Mouse (Mus musculus) megakaryocyte, embryonic 14.5 days (primary cell): ENCODE measurements at regions not wholly inside any gene's neighbourhood (a gene's known extent, or its start where the extent isn't known, plus 50 kb on each side); places are given as distances from the start of the nearest gene placed in this dataset.

Experiments
- H3K27me3 ChIP-seq: replicated peaks from 2 replicates; pipeline ENCODE3; 2012; ENCODE audit warnings: inconsistent platforms
- H3K36me3 ChIP-seq: replicated peaks from 2 replicates; pipeline ENCODE3; 2012; ENCODE audit warnings: low read length, inconsistent platforms, mixed read lengths
- H3K4me1 ChIP-seq: 2 replicates; pipeline ENCODE4 v1.6.1; 2012; ENCODE audit warnings: inconsistent platforms
- H3K4me3 ChIP-seq: replicated peaks from 2 replicates; pipeline ENCODE3; 2012; ENCODE audit warnings: moderate library complexity, mild to moderate bottlenecking, inconsistent platforms
- H3K9me3 ChIP-seq: 2 replicates; pipeline ENCODE4 v1.6.1; 2012; ENCODE audit warnings: inconsistent platforms
- FLI1 ChIP-seq: IDR thresholded peaks from 2 replicates; pipeline ENCODE4 v1.6.1; 2012; ENCODE audit warnings: low read length, inconsistent platforms, mixed read lengths
- GATA1 ChIP-seq: IDR thresholded peaks from 3 replicates; pipeline ENCODE4 v1.6.1; 2012; ENCODE audit warnings: mixed read lengths, low read length, inconsistent platforms, borderline replicate concordance

DNA sequence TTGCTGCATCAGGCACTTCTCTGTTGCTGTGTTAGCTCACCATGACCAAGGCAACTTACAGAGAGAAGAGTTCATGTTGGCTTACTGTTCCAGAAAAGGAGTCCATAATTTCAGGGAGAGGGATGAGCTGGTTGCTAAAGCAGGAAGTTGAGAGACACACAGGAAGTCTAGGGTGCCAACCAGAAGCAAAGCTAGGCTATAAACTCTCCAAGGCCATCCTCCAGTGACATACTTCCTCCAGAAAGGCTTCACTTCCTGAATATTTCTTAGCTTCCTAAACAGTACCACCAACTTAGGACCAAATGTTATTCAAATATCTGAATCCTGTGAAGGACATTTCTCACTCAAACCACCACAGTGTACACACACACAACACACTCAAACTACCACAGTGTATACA is 2010.6 kb downstream of the A830018L16Rik start:
- Histone ChIP-seq H3K9me3 (no peaks in the 10 kb centered on the region), H3K4me1 (peaks cover 26% of the 10 kb centered on the region), H3K36me3 (no peaks in the 10 kb centered on the region), H3K4me3 (no peak overlapping the region), H3K27me3 (no peaks in the 10 kb centered on the region)
- TF ChIP-seq GATA1 (no peak), FLI1 (no peak)

GRCm38 (mm10) chr1:13425601-13426327 is 2011.9 kb downstream of the A830018L16Rik start:
- peak overlapping the region; percentile 90 for H3K4me3 ChIP-seq
- no peaks in the 10 kb centered on the region for H3K9me3 ChIP-seq
- no peaks in the 10 kb centered on the region for H3K36me3 ChIP-seq
- no peaks in the 10 kb centered on the region for H3K27me3 ChIP-seq
- peaks cover 26% of the 10 kb centered on the region for H3K4me1 ChIP-seq
- TF ChIP-seq FLI1, result no peak
- no peak for TF ChIP-seq GATA1

DNA sequence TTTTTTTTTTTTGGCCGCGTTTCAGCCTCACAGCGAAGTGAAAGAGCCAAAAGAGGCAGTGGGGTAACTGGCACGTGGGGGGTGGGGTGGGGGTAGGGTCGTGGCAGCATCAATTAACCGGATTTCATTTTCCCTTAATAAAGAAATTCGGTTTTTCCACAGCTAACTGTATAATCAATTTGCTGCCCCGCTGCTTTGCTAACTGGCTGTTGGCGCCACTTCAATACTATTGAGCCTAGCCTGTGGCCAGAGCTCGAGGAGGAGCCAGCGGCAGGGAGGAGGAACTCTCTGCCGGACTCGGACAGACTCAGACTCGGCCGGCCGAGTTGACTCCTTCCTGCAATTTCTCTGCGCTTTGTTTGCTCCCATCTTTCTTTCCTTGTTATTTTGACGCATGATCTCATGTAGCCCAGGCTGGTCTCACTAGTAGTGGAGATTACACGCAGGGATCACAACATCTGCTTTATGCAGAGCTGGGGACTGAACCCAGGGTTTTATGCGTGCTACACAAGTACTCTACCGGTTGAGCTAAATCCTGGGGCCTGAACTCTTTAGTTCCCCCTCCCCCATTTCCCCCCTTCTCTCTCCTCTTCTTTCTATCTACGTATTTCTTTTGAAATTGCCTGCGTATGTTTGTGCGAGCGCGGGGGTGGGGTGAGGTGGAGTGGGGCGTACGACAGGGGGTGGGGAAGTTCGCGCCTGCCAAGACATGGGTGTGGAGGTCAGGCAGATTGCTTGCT is 2012.6 kb downstream of the A830018L16Rik start:
- Histone ChIP-seq H3K9me3 (no peaks in the 10 kb centered on the region), H3K4me1 (peaks cover 26% of the 10 kb centered on the region), H3K4me3 (peak overlapping the region; percentile 90), H3K36me3 (no peaks in the 10 kb centered on the region), H3K27me3 (no peaks in the 10 kb centered on the region)
- TF ChIP-seq GATA1 (no peak), FLI1 (no peak)

DNA sequence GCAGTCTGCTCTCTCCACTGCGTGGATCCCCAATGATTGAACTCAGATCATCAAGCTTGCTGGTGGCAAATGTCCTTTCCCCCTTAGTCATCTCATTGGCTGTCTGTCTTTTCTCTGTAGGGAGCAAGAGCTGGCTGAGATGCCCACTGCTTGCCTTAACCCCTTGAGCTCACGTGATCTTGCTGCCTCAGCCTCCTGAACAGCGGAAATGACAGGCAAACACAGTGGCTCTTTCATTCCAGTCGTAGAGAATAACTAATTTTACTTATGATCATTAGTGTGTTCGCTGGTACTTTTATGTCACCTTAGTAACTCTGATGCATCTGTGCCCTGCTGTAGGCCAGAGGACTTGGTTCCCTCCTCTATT is 2013.1 kb downstream of the A830018L16Rik start:
- Histone ChIP-seq H3K4me3 (peak overlapping the region; percentile 90), H3K27me3 (no peaks in the 10 kb centered on the region), H3K4me1 (peaks cover 26% of the 10 kb centered on the region), H3K9me3 (no peaks in the 10 kb centered on the region), H3K36me3 (no peaks in the 10 kb centered on the region)
- TF ChIP-seq FLI1, result no peak
- TF ChIP-seq GATA1, result no peak

GRCm38 (mm10) chr1:13427501-13428207 is 2013.7 kb downstream of the A830018L16Rik start:
- Histone ChIP-seq H3K4me1 (peaks cover 26% of the 10 kb centered on the region), H3K9me3 (no peaks in the 10 kb centered on the region), H3K36me3 (no peaks in the 10 kb centered on the region), H3K4me3 (no peak overlapping the region), H3K27me3 (no peaks in the 10 kb centered on the region)
- TF ChIP-seq GATA1, result no peak
- TF ChIP-seq FLI1, result no peak

DNA sequence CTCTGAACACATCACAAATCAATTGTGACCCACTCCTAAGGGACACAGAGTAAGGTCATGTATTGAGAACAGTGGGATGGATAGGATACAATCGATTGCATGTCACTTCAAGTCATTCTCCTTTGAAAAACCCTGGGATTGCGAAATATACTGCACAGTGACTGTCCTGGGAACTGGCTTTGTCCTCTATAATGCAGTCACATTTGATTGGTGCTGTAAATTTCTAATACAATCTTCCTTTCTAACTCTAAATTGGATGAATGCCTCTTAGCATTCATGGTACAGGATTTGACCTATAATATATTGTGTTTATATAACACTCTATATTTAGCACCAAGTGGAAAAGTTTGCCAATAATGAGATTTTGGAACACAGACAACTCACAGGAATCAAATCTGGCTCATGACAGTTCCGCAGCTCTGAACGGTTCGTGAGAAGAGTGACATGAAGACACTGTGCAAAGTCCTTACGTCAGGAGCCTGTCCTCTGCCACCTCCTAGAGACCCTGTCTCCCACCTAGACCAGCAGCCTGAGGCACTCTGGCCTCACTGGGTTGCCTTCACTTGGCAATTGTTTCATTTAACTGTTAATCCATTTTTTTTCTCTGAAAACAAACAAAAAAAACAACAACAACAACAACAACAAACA is 2024.0 kb downstream of the A830018L16Rik start:
- peaks cover 3% of the 10 kb centered on the region; the same call in 1 of the 2 replicates for H3K4me1 ChIP-seq
- TF ChIP-seq FLI1 (no peak), GATA1 (no peak)
- no peak overlapping the region for H3K4me3 ChIP-seq
- H3K27me3 ChIP-seq, result peaks cover 3% of the 10 kb centered on the region
- no peaks in the 10 kb centered on the region for H3K36me3 ChIP-seq
- H3K9me3 ChIP-seq, result no peaks in the 10 kb centered on the region

DNA sequence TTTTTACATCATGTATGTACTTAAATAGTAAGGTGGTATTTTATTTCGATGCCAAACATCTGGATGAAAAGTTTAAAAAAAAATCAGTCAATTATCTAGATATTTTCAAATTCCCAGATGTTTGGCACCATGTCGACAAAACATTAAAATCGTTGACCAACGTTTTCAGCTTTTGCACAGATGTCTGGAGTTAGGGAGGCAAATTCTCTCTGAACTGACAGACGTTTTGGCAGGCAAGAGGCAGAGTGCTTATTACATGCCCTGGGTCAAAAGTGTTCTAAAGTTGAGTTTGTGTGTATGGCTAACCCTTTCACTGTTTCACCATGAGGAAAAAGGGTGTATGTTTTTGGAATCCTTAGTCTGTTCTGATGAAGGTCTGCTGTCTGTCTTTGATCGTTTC is 2028.5 kb downstream of the A830018L16Rik start:
- TF ChIP-seq GATA1 (no peak), FLI1 (no peak)
- Histone ChIP-seq H3K36me3 (no peaks in the 10 kb centered on the region), H3K27me3 (no peaks in the 10 kb centered on the region), H3K4me1 (no peaks in the 10 kb centered on the region), H3K4me3 (no peak overlapping the region), H3K9me3 (peaks cover 6% of the 10 kb centered on the region)

GRCm38 (mm10) chr1:13454534-13454933 is 2040.6 kb downstream of the A830018L16Rik start:
- H3K4me3 ChIP-seq, result no peak overlapping the region
- TF ChIP-seq FLI1 (no peak), GATA1 (no peak)
- peaks cover 26% of the 10 kb centered on the region for H3K9me3 ChIP-seq
- no peaks in the 10 kb centered on the region for H3K36me3 ChIP-seq
- H3K27me3 ChIP-seq, result no peaks in the 10 kb centered on the region
- 0 out of 2 replicates have a peak, but pooled peaks cover 4% of the 10 kb centered on the region for H3K4me1 ChIP-seq

- Histone ChIP-seq H3K36me3 (no peaks in the 10 kb centered on the region), H3K9me3 (peaks cover 32% of the 10 kb centered on the region), H3K27me3 (no peaks in the 10 kb centered on the region), H3K4me1 (0 out of 2 replicates have a peak, but pooled peaks cover 4% of the 10 kb centered on the region), H3K4me3 (no peak overlapping the region)
- TF ChIP-seq GATA1, result no peak
- TF ChIP-seq FLI1, result no peak
Measured at GRCm38 (mm10) chr1:13455572-13455971, 2041.7 kb downstream of the A830018L16Rik start.

DNA sequence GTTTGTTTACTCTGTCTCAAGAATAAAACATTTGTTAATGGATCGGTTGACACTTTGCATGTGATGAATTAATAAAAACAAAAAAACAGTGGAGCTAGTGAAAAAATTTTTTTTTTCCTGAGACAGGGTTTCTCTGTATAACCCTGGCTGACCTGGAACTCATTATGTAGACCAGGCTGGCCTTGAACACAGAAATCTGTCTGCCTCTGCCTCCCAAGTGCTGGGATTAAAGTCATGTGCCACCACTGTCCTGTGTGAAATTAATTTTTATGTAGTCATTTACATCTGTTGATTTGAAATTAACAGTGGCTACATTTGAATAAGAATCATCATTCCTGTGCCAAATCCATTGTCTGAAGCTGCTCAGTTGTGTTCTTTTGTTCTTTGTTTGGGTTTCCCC is 2050.4 kb downstream of the A830018L16Rik start:
- H3K36me3 ChIP-seq, result no peaks in the 10 kb centered on the region
- TF ChIP-seq FLI1 (no peak), GATA1 (no peak)
- no peak overlapping the region for H3K4me3 ChIP-seq
- H3K9me3 ChIP-seq, result peaks cover 36% of the 10 kb centered on the region
- H3K27me3 ChIP-seq, result peaks cover 4% of the 10 kb centered on the region
- no peaks in the 10 kb centered on the region for H3K4me1 ChIP-seq
